Mouse (Mus musculus): ENCODE data around the gene Svop.

The Svop gene

GRCm38 (mm10) chr5:114091057-114091807, at the start of gene Svop:
Gene Svop (minus strand): TSS chr5:114091570.
- DNase-seq = peak; percentile 27 to 48

DNA sequence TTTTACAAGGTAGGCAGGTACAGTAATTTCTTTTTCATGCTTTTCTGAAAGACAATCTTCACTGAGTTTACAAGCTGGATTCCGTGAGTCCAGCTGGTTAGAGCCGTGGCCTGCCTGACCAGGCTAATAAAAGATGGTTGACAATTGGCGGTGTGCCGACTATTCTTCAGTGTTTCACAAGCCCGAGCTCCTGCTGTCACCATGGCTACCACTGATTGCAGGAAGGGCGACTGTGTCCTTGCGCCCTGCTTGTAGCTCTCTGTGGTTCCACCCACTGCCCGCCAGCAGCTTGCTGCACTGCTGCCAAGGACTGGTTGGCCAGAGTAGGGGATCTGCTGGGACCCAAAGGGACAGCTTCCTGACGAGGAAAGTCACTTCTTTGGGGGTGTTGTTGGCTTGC, 47.8 kb upstream of the Svop start:
- DNase-seq = no peak

DNA sequence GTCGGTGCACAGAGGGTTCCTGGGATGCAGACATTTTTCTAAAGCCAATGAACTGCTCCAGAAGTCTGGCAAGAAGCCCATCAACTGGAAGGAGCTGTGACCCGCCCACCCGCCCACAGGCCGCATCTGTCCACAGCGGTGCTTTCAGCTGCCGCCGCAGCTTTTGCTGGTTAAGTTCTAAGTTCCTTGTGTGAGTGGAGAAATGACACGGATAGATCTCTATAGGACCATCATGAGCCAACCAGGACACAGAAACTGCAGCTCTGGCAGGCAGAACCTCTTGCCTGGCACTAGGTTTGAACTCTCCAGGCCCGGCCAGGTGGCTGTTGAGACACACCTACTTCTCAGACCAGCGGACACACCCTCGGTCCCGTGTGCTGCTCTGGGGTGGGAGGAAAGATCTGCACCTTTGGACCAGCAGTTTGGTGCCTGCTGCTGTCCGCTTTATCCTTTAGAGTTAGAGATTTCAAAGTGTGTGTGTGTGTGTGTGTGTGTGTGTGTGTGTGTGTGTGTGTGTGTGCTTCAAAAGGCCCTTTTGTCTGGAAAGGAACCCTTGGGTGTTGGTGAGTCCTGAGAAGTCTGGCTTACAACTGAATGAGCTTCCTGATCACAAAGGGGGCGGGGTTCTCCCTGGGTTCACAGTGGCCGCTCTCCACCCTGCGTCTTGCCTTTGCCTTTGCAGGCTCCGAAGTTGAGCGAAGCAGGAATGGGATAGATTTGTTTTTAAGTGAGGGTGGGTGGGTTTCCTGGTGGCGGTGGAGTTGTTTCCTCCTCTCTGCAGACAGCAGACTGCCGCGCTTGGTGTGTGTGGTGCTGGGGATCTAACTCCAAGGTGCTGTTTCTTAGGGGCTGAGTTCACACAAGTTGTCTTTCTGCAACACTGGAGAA, 47.2 kb upstream of the Svop start:
- no peak for DNase-seq

GRCm38 (mm10) chr5:114137481-114138276, 46.3 kb upstream of the Svop start:
- DNase-seq = no peak

DNA sequence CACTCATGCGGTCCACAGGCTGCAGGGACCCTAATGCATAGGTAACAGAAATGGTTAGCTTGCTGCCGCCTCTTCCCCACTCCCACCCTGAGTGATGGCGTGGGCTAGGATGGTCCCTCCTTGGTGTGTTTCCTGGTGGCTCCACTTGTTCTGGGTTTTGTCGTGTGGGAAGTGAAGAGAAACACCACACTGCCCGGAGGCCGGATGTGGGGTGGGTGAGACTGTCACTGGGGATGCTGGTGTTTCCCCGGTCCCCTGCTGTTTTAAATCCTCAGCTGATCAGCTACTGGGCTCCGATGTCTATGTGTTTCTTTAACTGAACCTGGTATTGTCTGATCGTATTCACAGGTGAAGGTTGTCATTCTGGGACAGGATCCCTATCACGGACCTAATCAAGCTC, 44.1 kb upstream of the Svop start:
- no peak for DNase-seq

GRCm38 (mm10) chr5:114134091-114134534, 42.7 kb upstream of the Svop start:
- DNase-seq = peak in 1 of 2 experiments; percentile 20

DNA sequence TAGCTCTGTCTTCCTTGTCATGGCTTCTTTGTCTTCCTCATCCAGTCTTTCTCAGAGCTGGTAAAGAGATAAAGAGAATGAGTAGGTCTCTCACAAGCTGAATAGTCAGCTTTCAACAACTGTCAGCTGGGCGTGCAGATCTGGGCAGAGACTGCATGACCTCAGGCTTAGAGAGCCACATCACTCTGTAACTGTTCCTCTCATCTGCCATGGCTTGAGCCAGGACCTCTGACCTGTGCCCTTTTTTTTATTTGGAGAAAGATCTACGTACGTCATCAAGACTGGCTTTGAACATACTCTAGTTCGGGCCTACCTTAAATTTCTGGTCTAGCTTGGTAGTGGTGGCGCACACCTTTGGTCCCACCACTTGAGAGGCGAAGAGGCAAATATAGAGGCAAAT, 41.5 kb upstream of the Svop start:
- DNase-seq = no peak

- DNase-seq = peak in 1 of 2 experiments; percentile 66
Measured at GRCm38 (mm10) chr5:114131521-114131840, 40.1 kb upstream of the Svop start.

- peak; percentile 91 to 93 for DNase-seq
Measured at GRCm38 (mm10) chr5:114130698-114131520, 39.5 kb upstream of the Svop start.

- peak; percentile 80 to 81 for DNase-seq
Measured at GRCm38 (mm10) chr5:114130211-114130605, 38.8 kb upstream of the Svop start, which contains the start of gene Ung. Gene Ung (plus strand): TSS chr5:114130386.

DNA sequence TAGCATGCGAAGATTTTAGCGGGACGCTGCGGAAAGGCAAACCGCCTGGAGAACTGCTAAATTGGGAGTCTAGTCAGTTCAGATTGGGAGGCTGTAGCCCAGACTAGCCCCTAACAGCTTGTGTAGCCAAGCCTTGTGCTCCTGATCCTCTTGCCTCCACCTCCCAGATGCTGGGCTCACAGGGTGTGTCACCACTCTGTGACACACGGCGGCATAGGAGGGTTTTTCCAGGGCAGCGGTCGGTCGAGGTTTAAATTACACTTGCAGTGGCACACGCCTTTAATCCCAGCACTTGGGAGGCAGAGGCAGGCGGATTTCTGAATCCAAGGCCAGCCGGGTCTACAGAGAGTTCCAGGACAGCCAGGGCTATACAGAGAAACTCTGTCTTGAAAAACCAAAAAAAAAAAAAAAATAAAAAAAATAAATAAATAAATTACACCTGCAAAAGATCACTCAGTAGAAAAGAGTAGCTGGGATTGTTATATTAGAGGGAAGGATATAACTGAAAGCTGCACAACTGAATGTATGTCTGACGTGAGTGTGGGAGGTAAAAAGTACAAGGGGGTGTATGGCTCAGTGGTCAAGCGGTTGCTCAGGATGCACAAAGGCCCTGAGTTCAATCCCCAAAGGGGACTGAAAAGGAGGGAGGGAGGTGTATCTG, 38.3 kb upstream of the Svop start:
- DNase-seq = no peak

DNA sequence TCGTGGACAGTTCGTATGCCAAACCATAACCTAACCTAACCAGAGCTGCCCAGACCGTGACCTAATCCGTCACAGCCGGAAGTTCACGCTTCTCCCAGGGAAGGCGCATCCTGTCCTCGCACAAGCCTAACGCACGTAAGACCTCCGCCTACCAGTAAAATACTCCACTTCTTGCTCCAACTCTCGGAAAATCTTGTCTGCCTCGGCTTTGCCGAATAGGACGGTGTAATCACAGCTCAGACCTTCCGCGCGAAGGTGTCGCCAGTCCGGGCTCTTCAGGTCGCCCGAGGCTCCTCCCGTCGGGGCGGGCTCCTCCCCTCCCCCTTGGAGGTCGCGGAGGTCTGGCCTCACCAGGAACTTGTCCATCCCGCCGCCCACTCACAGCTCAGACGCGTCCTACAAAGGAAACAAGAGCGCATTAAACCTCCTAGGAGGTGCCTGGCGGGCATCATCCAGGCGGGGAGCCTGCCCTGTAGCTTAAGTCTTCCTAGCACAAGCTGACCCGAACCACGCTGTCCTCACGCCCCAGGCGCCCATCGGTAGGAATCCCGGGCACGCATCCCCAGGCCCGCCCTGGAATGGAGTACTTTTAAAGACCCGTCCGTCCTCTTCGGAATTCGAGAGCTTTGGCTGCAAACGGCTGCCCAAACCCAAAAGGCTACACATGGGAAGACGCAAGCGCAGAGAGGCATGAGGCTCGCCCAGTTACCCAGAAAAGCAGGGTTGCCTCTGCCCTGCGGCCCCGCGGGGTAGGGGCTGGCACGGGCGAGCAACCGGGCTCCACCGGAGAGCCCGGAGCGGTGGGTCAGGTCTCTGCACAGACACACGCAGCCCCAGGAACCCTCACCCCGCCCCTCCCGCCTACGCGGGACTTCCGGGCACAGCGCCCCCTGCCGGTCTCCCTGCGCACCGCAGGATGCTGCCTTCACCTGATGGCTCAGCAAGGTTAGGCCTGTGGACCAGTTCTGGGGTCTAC, 36.3 kb upstream of the Svop start, which contains the start of gene Alkbh2:
TSS of gene Alkbh2 (minus strand) at position 845 of the 976 bp plus-strand sequence.
- peak; percentile 86 to 90 for DNase-seq

DNA sequence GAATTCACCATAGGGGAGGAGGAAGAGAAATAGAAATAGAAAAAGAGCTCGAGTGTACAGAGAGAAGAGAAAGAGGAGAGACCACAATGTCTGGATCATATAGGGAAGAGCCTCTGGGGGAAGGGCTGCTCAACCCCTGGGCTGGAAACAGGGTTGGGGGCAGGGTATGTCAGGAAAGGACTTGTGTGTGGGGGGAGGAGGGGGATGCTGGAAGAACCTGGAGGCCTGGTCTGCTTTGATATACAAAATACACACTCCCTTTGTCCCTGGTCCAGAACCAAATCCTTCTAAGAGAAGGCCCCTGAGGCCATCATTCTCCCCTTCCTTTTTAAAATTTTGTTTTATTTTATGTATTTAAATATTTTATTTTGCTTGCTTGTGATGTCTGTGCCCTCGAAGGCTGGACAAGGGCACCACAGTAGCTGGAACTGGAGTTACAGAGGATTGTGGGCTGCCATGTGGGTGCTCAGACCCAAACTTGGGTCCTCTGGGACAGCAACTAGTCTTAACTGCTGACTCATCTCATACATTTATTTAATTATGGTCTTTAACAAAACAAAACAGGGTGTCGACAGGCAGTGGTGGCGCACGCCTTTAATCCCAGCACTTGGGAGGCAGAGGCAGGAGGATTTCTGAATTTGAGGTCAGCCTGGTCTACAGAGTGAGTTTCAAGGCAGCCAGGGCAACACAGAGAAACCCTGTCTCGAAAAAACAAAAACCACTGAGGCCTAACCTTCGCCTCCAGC, 35.3 kb upstream of the Svop start:
- DNase-seq = no peak

GRCm38 (mm10) chr5:114126008-114126407, 34.6 kb upstream of the Svop start:
- no peak for DNase-seq

DNA sequence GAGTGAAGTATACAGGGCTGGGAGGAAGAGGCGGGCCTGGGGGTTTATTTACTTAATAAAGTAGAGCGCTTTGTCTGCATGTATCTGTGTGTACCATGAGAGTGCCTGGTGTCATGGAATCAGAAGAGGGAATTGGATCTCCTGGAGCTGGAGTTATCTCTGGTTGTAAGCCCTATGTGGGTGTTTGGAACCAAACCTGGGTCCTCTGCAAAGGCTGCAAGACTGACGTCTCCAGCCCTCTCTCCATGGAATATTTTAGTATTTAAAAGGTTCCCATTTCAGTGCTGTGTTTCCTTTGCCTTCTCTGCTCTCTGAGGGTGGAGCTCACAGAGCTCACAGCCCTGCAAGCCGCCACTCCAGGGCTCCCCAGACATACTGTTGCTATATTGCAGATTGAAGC, 28.4 kb upstream of the Svop start:
- no peak for DNase-seq

DNA sequence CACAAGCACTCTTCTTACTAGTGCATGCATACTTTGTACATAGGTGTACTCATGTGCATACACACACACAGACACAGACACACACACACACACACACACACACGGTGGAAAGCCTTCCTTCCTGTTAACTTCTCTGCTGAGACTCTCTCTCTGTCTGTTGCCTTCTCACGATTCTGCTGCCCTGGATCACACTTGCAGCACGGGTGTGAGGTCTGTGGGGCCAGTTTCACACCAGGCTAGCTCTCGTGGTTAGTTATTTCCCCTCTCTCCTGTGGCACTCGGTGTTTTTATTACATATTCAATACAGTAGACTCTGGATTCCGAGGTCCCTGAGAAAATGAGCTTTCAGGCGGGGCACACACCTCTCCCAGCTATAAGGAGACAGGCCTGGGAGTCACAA, 25.2 kb upstream of the Svop start:
- DNase-seq = no peak

DNA sequence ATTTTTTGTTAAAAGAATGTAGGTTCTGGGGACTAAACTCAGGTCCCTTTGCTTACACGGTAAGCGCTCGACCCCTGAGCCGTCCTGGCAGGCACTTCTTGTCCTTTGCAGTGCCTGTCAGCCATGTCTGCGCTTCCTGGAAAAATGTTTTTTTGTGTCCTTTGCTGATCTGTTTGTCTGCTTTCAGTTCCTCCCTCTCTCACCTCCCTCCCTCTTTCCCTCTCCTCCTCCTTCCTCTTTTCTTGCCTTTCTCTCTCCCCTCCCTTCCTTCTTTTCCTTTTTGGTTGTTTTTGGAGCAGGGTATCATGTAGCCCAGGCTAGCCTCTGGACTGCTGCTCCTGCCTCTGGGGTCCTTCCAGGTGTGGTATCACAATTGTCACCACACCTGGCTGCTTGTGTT, 23.7 kb upstream of the Svop start:
- DNase-seq = no peak

DNA sequence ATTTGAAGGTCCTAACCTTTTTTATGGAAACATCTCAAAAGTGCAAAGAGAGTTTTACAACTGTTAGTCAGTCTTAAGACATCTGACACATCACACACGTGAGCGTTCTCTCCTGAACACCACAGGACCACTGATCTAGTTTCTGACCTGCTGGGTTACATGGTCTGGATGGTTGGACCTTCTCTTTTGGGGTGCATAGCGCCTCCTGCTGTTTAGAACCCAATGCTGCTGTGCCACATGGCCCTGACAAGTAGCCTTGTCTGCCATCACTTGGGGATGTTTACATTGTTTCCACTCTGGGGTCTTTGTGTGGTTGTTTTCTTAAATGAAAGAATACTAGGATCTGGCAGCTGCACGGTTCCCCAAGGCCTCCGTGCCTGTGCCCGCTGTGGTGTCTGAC, 22.0 kb upstream of the Svop start:
- DNase-seq = no peak

DNA sequence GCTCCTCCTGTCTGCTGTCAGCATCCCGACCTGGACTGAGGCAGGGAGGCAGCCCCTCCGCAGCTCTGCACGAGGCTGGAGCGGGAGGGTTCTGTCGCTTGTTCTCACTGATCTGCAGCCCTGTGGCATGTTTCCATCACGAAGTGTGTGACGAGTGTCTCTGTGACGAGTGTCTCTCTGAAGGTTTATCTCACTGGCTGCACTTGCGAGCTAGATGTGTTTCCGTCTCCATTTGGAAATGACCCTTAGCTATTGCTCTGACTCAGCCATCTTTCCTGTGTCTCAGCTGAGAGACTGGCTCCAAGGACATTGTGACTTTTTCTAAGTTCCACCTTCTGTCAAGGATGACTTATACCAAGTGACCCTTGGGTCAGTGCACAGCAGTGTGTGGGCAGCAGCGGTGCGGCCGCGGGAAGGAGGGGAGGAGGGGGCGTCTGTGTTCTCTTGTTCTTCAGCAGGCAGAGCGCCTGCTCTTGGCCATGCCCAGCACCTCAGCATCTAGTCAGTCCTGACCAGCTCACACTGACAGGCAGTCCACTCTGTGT, 15.1 kb upstream of the Svop start:
- DNase-seq = no peak

All from thymus, postnatal 36 days (tissue).